Mouse (Mus musculus) heart, embryonic 16.5 days (tissue): ENCODE measurements at regions not wholly inside any gene's neighbourhood (a gene's known extent, or its start where the extent isn't known, plus 50 kb on each side); places are given as distances from the start of the nearest gene placed in this dataset.

Experiments used
- ATAC-seq: fragments of 200-750 bp; cut with Nextera tagmentation; replicated peaks from 2 replicates; pipeline ENCODE4 v1.8.0; 2017; ENCODE audit warnings: moderate number of reproducible peaks; ENCODE audit not compliant: insufficient read depth, low FRiP score; ENCODE audit errors: extremely low read depth
- H3K27ac ChIP-seq: fragments of 300-500 bp; sonication (generic); 2 replicates; pipeline ENCODE4 v1.5.1; 2014; ENCODE audit warnings: mild to moderate bottlenecking, low read length, control low read depth, moderate library complexity
- H3K27me3 ChIP-seq: fragments of 300-500 bp; sonication (generic); 2 replicates; pipeline ENCODE4 v1.6.1; 2014; ENCODE audit warnings: low read length, mixed read lengths; ENCODE audit not compliant: control insufficient read depth, insufficient read depth
- H3K36me3 ChIP-seq: fragments of 300-500 bp; sonication (generic); 2 replicates; pipeline ENCODE4 v1.6.1; 2014; ENCODE audit not compliant: control insufficient read depth, insufficient read depth
- H3K4me1 ChIP-seq: fragments of 300-500 bp; sonication (generic); 2 replicates; pipeline ENCODE4 v1.6.1; 2014; ENCODE audit warnings: low read length, mixed read lengths; ENCODE audit not compliant: control insufficient read depth, insufficient read depth
- H3K4me2 ChIP-seq: fragments of 300-500 bp; sonication (generic); 2 replicates; pipeline ENCODE4 v1.6.1; 2014; ENCODE audit warnings: low read depth, mild to moderate bottlenecking, control low read depth, low read length
- H3K4me3 ChIP-seq: fragments of 300-500 bp; sonication (generic); 2 replicates; pipeline ENCODE4 v1.5.1; 2014; ENCODE audit warnings: mild to moderate bottlenecking, control low read depth, low read length
- H3K9ac ChIP-seq: fragments of 300-500 bp; sonication (generic); 2 replicates; pipeline ENCODE4 v1.6.1; 2014; ENCODE audit warnings: low read length, control low read depth
- H3K9me3 ChIP-seq: fragments of 300-500 bp; sonication (generic); replicated peaks from 2 replicates; pipeline ENCODE4 v1.6.1; 2016; ENCODE audit warnings: low read length; ENCODE audit not compliant: control insufficient read depth
- WGBS: fragments of 180-500 bp; shearing (Covaris S2); extraction: QIAGEN DNeasy Blood & Tissue Kit; methylation state at CpG from one replicate; pipeline ENCODE4 v1.1.7; 2014; 5-methylcytosine and 5-hydroxymethylcytosine counted together

GRCm38 (mm10) chr14:120849159-120849558 lies 61.9 kb upstream of the Ipo5 start:
- no peak overlapping the region for H3K4me3 ChIP-seq
- H3K27me3 ChIP-seq, result no peaks in the 10 kb centered on the region
- no peaks in the 10 kb centered on the region for H3K9me3 ChIP-seq
- no peak overlapping the region for H3K4me2 ChIP-seq
- ATAC-seq, result no peak
- 84% methylated on average over 10 of the region's 10 CpGs for WGBS
- H3K36me3 ChIP-seq, result no peaks in the 10 kb centered on the region
- H3K4me1 ChIP-seq, result peaks cover 13% of the 10 kb centered on the region
- no peak overlapping the region for H3K9ac ChIP-seq
- no peak overlapping the region for H3K27ac ChIP-seq

- no peak overlapping the region for H3K4me2 ChIP-seq
- no peaks in the 10 kb centered on the region for H3K36me3 ChIP-seq
- H3K4me1 ChIP-seq, result no peaks in the 10 kb centered on the region
- WGBS, result 77% methylated on average over 5 of the region's 5 CpGs
- ATAC-seq, result no peak
- no peak overlapping the region for H3K4me3 ChIP-seq
- no peak overlapping the region for H3K27ac ChIP-seq
- no peak overlapping the region for H3K9ac ChIP-seq
- H3K9me3 ChIP-seq, result peaks cover 8% of the 10 kb centered on the region
- no peaks in the 10 kb centered on the region for H3K27me3 ChIP-seq
Observed at GRCm38 (mm10) chr14:120853643-120854042, 57.4 kb upstream of the Ipo5 start.

- no peak overlapping the region for H3K4me3 ChIP-seq
- H3K36me3 ChIP-seq, result no peaks in the 10 kb centered on the region
- peaks cover 16% of the 10 kb centered on the region for H3K9me3 ChIP-seq
- no peak overlapping the region for H3K27ac ChIP-seq
- WGBS, result 66% methylated on average over 7 of the region's 7 CpGs
- ATAC-seq, result no peak
- H3K4me1 ChIP-seq, result no peaks in the 10 kb centered on the region
- H3K9ac ChIP-seq, result no peak overlapping the region
- H3K27me3 ChIP-seq, result no peaks in the 10 kb centered on the region
- no peak overlapping the region for H3K4me2 ChIP-seq
Observed at GRCm38 (mm10) chr14:120854559-120854958, 56.5 kb upstream of the Ipo5 start.

- H3K4me1 ChIP-seq, result no peaks in the 10 kb centered on the region
- no peaks in the 10 kb centered on the region for H3K36me3 ChIP-seq
- no peak overlapping the region for H3K4me3 ChIP-seq
- ATAC-seq, result no peak
- peaks cover 17% of the 10 kb centered on the region for H3K9me3 ChIP-seq
- H3K27ac ChIP-seq, result no peak overlapping the region
- no peaks in the 10 kb centered on the region for H3K27me3 ChIP-seq
- 91% methylated on average over 13 of the region's 13 CpGs for WGBS
- H3K9ac ChIP-seq, result no peak overlapping the region
- no peak overlapping the region for H3K4me2 ChIP-seq
Observed at GRCm38 (mm10) chr14:120855181-120855580, 55.8 kb upstream of the Ipo5 start.
